Mouse (Mus musculus): ENCODE measurements at regions not wholly inside any gene's neighbourhood (a gene's known extent, or its start where the extent isn't known, plus 50 kb on each side); places are given as distances from the start of the nearest gene placed in this dataset.

GRCm38 (mm10) chr13:70464996-70465395 is 172.4 kb downstream of the Ice1 start:
- Histone ChIP-seq H3K4me2 (ENCODE audit: low read depth, low read length) (no peak overlapping the region), H3K4me1 (ENCODE audit: control insufficient read depth, insufficient read depth, low read length) (no peaks in the 10 kb centered on the region), H3K4me3 (replicated peaks; ENCODE audit: low read length) (no peak overlapping the region), H3K36me3 (ENCODE audit: control insufficient read depth, insufficient read depth, low read length) (no peaks in the 10 kb centered on the region), H3K9me3 (replicated peaks; ENCODE audit: control insufficient read depth, low read length) (no peaks in the 10 kb centered on the region), H3K9ac (ENCODE audit: low read length) (no peak overlapping the region), H3K27me3 (ENCODE audit: control insufficient read depth, insufficient read depth, low read length) (no peaks in the 10 kb centered on the region), H3K27ac (ENCODE audit: low read length) (no peak overlapping the region)
- ATAC-seq (ENCODE audit: insufficient read depth, low FRiP score): no peak
- WGBS: 65% methylated on average over 5 of the region's 5 CpGs

GRCm38 (mm10) chr13:70474746-70475145 is 162.7 kb downstream of the Ice1 start:
- Histone ChIP-seq H3K27me3 (ENCODE audit: control insufficient read depth, insufficient read depth, low read length) (no peaks in the 10 kb centered on the region), H3K36me3 (ENCODE audit: control insufficient read depth, insufficient read depth, low read length) (no peaks in the 10 kb centered on the region), H3K27ac (ENCODE audit: low read length) (no peak overlapping the region), H3K9me3 (replicated peaks; ENCODE audit: control insufficient read depth, low read length) (no peaks in the 10 kb centered on the region), H3K4me1 (ENCODE audit: control insufficient read depth, insufficient read depth, low read length) (no peaks in the 10 kb centered on the region), H3K4me3 (replicated peaks; ENCODE audit: low read length) (no peak overlapping the region), H3K9ac (ENCODE audit: low read length) (no peak overlapping the region), H3K4me2 (ENCODE audit: low read depth, low read length) (no peak overlapping the region)
- no peak for ATAC-seq (ENCODE audit: insufficient read depth, low FRiP score)
- 86% methylated on average over 4 of the region's 4 CpGs for WGBS

- no peaks in the 10 kb centered on the region for H3K36me3 ChIP-seq (ENCODE audit: control insufficient read depth, insufficient read depth, low read length)
- H3K4me1 ChIP-seq (ENCODE audit: control insufficient read depth, insufficient read depth, low read length): no peaks in the 10 kb centered on the region
- no peak for ATAC-seq (ENCODE audit: insufficient read depth, low FRiP score)
- no peak overlapping the region for H3K4me2 ChIP-seq (ENCODE audit: low read depth, low read length)
- WGBS: 57% methylated on average over 2 of the region's 2 CpGs
- no peak overlapping the region for H3K9ac ChIP-seq (ENCODE audit: low read length)
- H3K27me3 ChIP-seq (ENCODE audit: control insufficient read depth, insufficient read depth, low read length): no peaks in the 10 kb centered on the region
- no peak overlapping the region for H3K4me3 ChIP-seq (replicated peaks; ENCODE audit: low read length)
- no peaks in the 10 kb centered on the region for H3K9me3 ChIP-seq (replicated peaks; ENCODE audit: control insufficient read depth, low read length)
- no peak overlapping the region for H3K27ac ChIP-seq (ENCODE audit: low read length)
These were observed 162.1 kb downstream of the Ice1 start for GRCm38 (mm10) chr13:70475366-70475765.

DNA sequence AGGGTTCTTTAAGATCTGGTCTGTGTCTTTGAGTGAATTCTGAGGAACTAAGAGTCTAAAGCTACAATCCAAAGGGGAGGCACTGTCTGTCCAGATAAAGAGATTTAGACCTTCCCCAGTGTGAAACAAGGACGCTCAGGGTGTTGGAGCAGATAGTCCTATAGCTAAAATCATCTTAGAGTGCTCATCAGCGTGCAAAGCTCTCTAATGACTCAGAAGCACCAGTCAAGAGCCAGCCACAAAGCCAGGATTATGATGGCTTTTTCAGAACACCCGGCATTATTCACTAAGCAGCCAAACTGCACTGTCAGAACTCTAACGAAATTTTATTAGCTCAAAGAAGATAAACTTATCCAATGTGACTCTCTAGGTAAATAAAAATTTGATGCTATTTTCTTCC is 138.1 kb downstream of the Ice1 start:
- no peak for ATAC-seq (ENCODE audit: insufficient read depth, low FRiP score)
- Histone ChIP-seq H3K27ac (ENCODE audit: low read length) (no peak overlapping the region), H3K4me1 (ENCODE audit: control insufficient read depth, insufficient read depth, low read length) (no peaks in the 10 kb centered on the region), H3K4me2 (ENCODE audit: low read depth, low read length) (no peak overlapping the region), H3K9ac (ENCODE audit: low read length) (no peak overlapping the region), H3K36me3 (ENCODE audit: control insufficient read depth, insufficient read depth, low read length) (no peaks in the 10 kb centered on the region), H3K4me3 (replicated peaks; ENCODE audit: low read length) (no peak overlapping the region), H3K27me3 (ENCODE audit: control insufficient read depth, insufficient read depth, low read length) (no peaks in the 10 kb centered on the region), H3K9me3 (replicated peaks; ENCODE audit: control insufficient read depth, low read length) (no peaks in the 10 kb centered on the region)
- 54% methylated on average over 4 of the region's 4 CpGs for WGBS
